Mouse (Mus musculus) lung, postnatal 0 days (tissue): Measurements from ENCODE around the gene Catspere2.
A peak's percentile ranks its signal among the peaks of the same experiment; 100 is the strongest.
"Not testable (repeated sequence)": the region's sequence is repeated elsewhere in the genome, so short reads cannot be mapped to it uniquely, and the experiment has no call there.

Source experiments
- CTCF ChIP-seq: IDR thresholded peaks from 2 replicates; pipeline ENCODE4 v1.5.1; 2016; ENCODE audit warnings: antibody characterized with exemption, mild to moderate bottlenecking
- EP300 ChIP-seq: IDR thresholded peaks from 2 replicates; pipeline ENCODE4 v1.6.1; 2016; ENCODE audit warnings: antibody characterized with exemption, mild to moderate bottlenecking, control low read depth

DNA sequence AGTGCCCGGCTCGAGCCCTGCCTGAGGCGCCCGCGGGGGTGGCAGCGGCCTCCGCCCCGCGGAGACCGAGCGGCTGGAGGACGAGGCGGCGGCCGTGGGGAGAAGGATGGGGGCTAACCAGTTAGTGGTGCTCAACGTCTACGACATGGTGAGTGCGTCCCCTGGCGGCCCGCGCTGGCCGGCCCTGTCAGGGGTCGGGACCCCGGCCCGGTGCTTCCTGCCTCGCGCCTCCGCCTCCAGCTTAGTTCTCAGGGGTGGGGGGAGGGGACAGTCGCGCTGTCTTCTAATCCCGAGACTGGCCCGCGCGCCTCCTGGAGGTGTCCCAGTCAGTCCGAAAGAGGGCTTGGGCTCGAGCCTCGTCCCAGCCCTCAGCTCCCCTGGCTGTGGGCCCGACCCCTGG is 204.6 kb downstream of the Catspere2 start:
- peak; percentile 56 for TF ChIP-seq CTCF
- TF ChIP-seq EP300, result not testable (repeated sequence)
